Mouse (Mus musculus) heart, embryonic 13.5 days (tissue): ENCODE data around the gene Ccdc92. TPM values are rescaled to one million over a fixed set of nuclear protein-coding genes. Genes with fewer than 3 reads are reported as not detected.

Experiments used
- ATAC-seq: fragments of 200-750 bp; cut with Nextera tagmentation; 2 replicates; pipeline ENCODE4 v1.8.0; 2017; ENCODE audit warnings: moderate TSS enrichment; ENCODE audit not compliant: insufficient number of reproducible peaks, low FRiP score, low TSS enrichment; ENCODE audit errors: extremely low read depth
- H3K27ac ChIP-seq: fragments of 300-500 bp; sonication (generic); replicated peaks from 2 replicates; pipeline ENCODE4 v1.5.1; 2015; ENCODE audit warnings: moderate library complexity, mild to moderate bottlenecking, inconsistent platforms
- H3K27me3 ChIP-seq: fragments of 300-500 bp; sonication (generic); replicated peaks from 2 replicates; pipeline ENCODE4 v1.6.1; 2015; ENCODE audit warnings: mild to moderate bottlenecking, inconsistent platforms
- H3K36me3 ChIP-seq: fragments of 300-500 bp; sonication (generic); 2 replicates; pipeline ENCODE4 v1.6.1; 2015; ENCODE audit warnings: mild to moderate bottlenecking, inconsistent platforms
- H3K4me1 ChIP-seq: fragments of 300-500 bp; sonication (generic); 2 replicates; pipeline ENCODE4 v1.6.1; 2015; ENCODE audit warnings: inconsistent platforms
- H3K4me2 ChIP-seq: fragments of 300-500 bp; sonication (generic); 2 replicates; pipeline ENCODE4 v1.6.1; 2015; ENCODE audit warnings: inconsistent platforms, mild to moderate bottlenecking, moderate library complexity
- H3K4me3 ChIP-seq: fragments of 300-500 bp; sonication (generic); 2 replicates; pipeline ENCODE4 v1.5.1; 2015; ENCODE audit warnings: moderate library complexity, mild to moderate bottlenecking, inconsistent platforms
- H3K9ac ChIP-seq: fragments of 300-500 bp; sonication (generic); 2 replicates; pipeline ENCODE4 v1.6.1; 2015; ENCODE audit warnings: inconsistent platforms, mild to moderate bottlenecking, moderate library complexity
- H3K9me3 ChIP-seq: fragments of 300-500 bp; sonication (generic); 2 replicates; pipeline ENCODE4 v1.6.1; 2016; ENCODE audit warnings: inconsistent platforms
- WGBS: fragments of 180-500 bp; shearing (Covaris S2); methylation state at CpG from one replicate; pipeline ENCODE4 v1.1.7; 2015; ENCODE audit warnings: mixed read lengths; 5-methylcytosine and 5-hydroxymethylcytosine counted together
- polyA plus RNA-seq: library from polyadenylated mRNA; unstranded; fragments of >200 nt; fragmentation: Nextera tagmentation; extraction: Ambion mirVana; gene quantifications from 2 replicates; pipeline ENCODE4 v1.2.1, GENCODE M21; 2015

Gene Ccdc92
- 3.7 and 4.4 TPM in 2 replicates for polyA plus RNA-seq

GRCm38 (mm10) chr5:124862013-124862866 lies at the start of gene Ccdc92, which contains the start of gene Zfp664:
Gene Ccdc92 (minus strand): TSS chr5:124862424.
Gene Zfp664 (plus strand): TSS chr5:124862691.
- peak; percentile 95 for ATAC-seq
- peak within 1 kb of the TSS; percentile 96 for H3K4me2 ChIP-seq
- H3K9me3 ChIP-seq, result no peaks in the 10 kb centered on the region
- H3K27me3 ChIP-seq, result peaks cover 47% of the 10 kb centered on the region
- H3K27ac ChIP-seq, result peak within 1 kb of the TSS; percentile 88
- peaks cover 18% of the 10 kb centered on the region for H3K36me3 ChIP-seq
- H3K4me3 ChIP-seq, result peak within 1 kb of the TSS; percentile 74
- H3K4me1 ChIP-seq, result peaks cover 23% of the 10 kb centered on the region
- under 1% methylated on average over 74 of the region's 103 CpGs for WGBS
- peak within 1 kb of the TSS; percentile 88 for H3K9ac ChIP-seq

GRCm38 (mm10) chr5:124908860-124909259 lies 46.6 kb upstream of the Ccdc92 start:
- Histone ChIP-seq H3K4me2 (no peak overlapping the region), H3K9me3 (no peaks in the 10 kb centered on the region), H3K4me1 (peaks cover 10% of the 10 kb centered on the region; the same call in 1 of the 2 replicates), H3K9ac (no peak overlapping the region), H3K27me3 (peaks cover 8% of the 10 kb centered on the region; the same call in 1 of the 2 replicates), H3K27ac (no peak overlapping the region), H3K4me3 (no peak overlapping the region), H3K36me3 (no peaks in the 10 kb centered on the region)
- WGBS, result 15% methylated on average over 5 of the region's 5 CpGs
- ATAC-seq, result no peak

- no peaks in the 10 kb centered on the region for H3K27me3 ChIP-seq
- H3K9ac ChIP-seq, result no peak overlapping the region
- H3K36me3 ChIP-seq, result no peaks in the 10 kb centered on the region
- no peak overlapping the region for H3K27ac ChIP-seq
- WGBS, result 67% methylated on average over 13 of the region's 13 CpGs
- peaks cover 3% of the 10 kb centered on the region; the same call in 1 of the 2 replicates for H3K4me1 ChIP-seq
- no peak overlapping the region for H3K4me2 ChIP-seq
- H3K9me3 ChIP-seq, result no peaks in the 10 kb centered on the region
- ATAC-seq, result no peak
- H3K4me3 ChIP-seq, result no peak overlapping the region
Measured at GRCm38 (mm10) chr5:124906890-124907289, 44.7 kb upstream of the Ccdc92 start.

- Histone ChIP-seq H3K27me3 (no peaks in the 10 kb centered on the region), H3K4me1 (peaks cover 13% of the 10 kb centered on the region), H3K36me3 (no peaks in the 10 kb centered on the region), H3K9ac (no peak overlapping the region), H3K4me3 (no peak overlapping the region), H3K27ac (no peak overlapping the region), H3K4me2 (no peak overlapping the region), H3K9me3 (no peaks in the 10 kb centered on the region)
- WGBS, result 78% methylated on average over 4 of the region's 4 CpGs
- no peak for ATAC-seq
Measured at GRCm38 (mm10) chr5:124903852-124904251, 41.6 kb upstream of the Ccdc92 start.

GRCm38 (mm10) chr5:124902195-124902594 lies 40.0 kb upstream of the Ccdc92 start:
- no peak for ATAC-seq
- Histone ChIP-seq H3K9me3 (no peaks in the 10 kb centered on the region), H3K9ac (no peak overlapping the region), H3K36me3 (no peaks in the 10 kb centered on the region), H3K27ac (no peak overlapping the region), H3K4me3 (no peak overlapping the region), H3K4me1 (peaks cover 10% of the 10 kb centered on the region), H3K27me3 (no peaks in the 10 kb centered on the region), H3K4me2 (no peak overlapping the region)
- 85% methylated on average over 10 of the region's 10 CpGs for WGBS

GRCm38 (mm10) chr5:124901675-124902074 lies 39.5 kb upstream of the Ccdc92 start:
- no peak overlapping the region for H3K4me2 ChIP-seq
- H3K36me3 ChIP-seq, result no peaks in the 10 kb centered on the region
- no peak overlapping the region for H3K27ac ChIP-seq
- peaks cover 10% of the 10 kb centered on the region for H3K4me1 ChIP-seq
- no peak overlapping the region for H3K9ac ChIP-seq
- WGBS, result 84% methylated on average over 6 of the region's 6 CpGs
- no peaks in the 10 kb centered on the region for H3K27me3 ChIP-seq
- no peaks in the 10 kb centered on the region for H3K9me3 ChIP-seq
- no peak for ATAC-seq
- H3K4me3 ChIP-seq, result no peak overlapping the region

- WGBS, result 68% methylated on average over 19 of the region's 19 CpGs
- no peak overlapping the region for H3K9ac ChIP-seq
- no peaks in the 10 kb centered on the region for H3K36me3 ChIP-seq
- peaks cover 12% of the 10 kb centered on the region for H3K4me1 ChIP-seq
- ATAC-seq, result no peak
- no peaks in the 10 kb centered on the region for H3K27me3 ChIP-seq
- no peaks in the 10 kb centered on the region for H3K9me3 ChIP-seq
- H3K27ac ChIP-seq, result no peak overlapping the region
- H3K4me2 ChIP-seq, result no peak overlapping the region
- no peak overlapping the region for H3K4me3 ChIP-seq
Measured at GRCm38 (mm10) chr5:124900738-124901490, 38.7 kb upstream of the Ccdc92 start.

- no peaks in the 10 kb centered on the region for H3K36me3 ChIP-seq
- WGBS, result 22% methylated on average over 20 of the region's 20 CpGs
- 0 out of 2 replicates have a peak, but pooled peaks have one; percentile 38 for ATAC-seq
- peak overlapping the region; percentile 68 for H3K9ac ChIP-seq
- peak overlapping the region; percentile 69 for H3K4me2 ChIP-seq
- H3K4me1 ChIP-seq, result peaks cover 13% of the 10 kb centered on the region
- no peak overlapping the region for H3K27ac ChIP-seq
- H3K27me3 ChIP-seq, result no peaks in the 10 kb centered on the region
- H3K9me3 ChIP-seq, result no peaks in the 10 kb centered on the region
- H3K4me3 ChIP-seq, result peak overlapping the region; percentile 42
Measured at GRCm38 (mm10) chr5:124899945-124900631, 37.9 kb upstream of the Ccdc92 start.

- Histone ChIP-seq H3K27ac (no peak overlapping the region), H3K9me3 (no peaks in the 10 kb centered on the region), H3K4me1 (peaks cover 20% of the 10 kb centered on the region), H3K4me2 (no peak overlapping the region), H3K36me3 (no peaks in the 10 kb centered on the region), H3K27me3 (no peaks in the 10 kb centered on the region), H3K4me3 (no peak overlapping the region), H3K9ac (no peak overlapping the region)
- 29% methylated on average over 7 of the region's 8 CpGs for WGBS
- ATAC-seq, result no peak
Measured at GRCm38 (mm10) chr5:124896135-124896534, 33.9 kb upstream of the Ccdc92 start.

GRCm38 (mm10) chr5:124891921-124892370 lies 29.7 kb upstream of the Ccdc92 start:
- no peaks in the 10 kb centered on the region for H3K9me3 ChIP-seq
- 54% methylated on average over 3 of the region's 3 CpGs for WGBS
- no peak for ATAC-seq

GRCm38 (mm10) chr5:124888661-124889060 lies 26.4 kb upstream of the Ccdc92 start:
- Histone ChIP-seq H3K27ac (no peak overlapping the region), H3K4me2 (no peak overlapping the region), H3K27me3 (no peaks in the 10 kb centered on the region), H3K9ac (no peak overlapping the region), H3K9me3 (no peaks in the 10 kb centered on the region), H3K4me1 (peaks cover 10% of the 10 kb centered on the region), H3K4me3 (no peak overlapping the region), H3K36me3 (peaks cover 59% of the 10 kb centered on the region)
- ATAC-seq, result no peak
- 86% methylated on average over 8 of the region's 8 CpGs for WGBS

More at GRCm38 (mm10) chr5:124891921-124892370, 29.7 kb upstream of the Ccdc92 start:
- Histone ChIP-seq H3K4me1 (peaks cover 13% of the 10 kb centered on the region), H3K4me2 (no peak overlapping the region), H3K9ac (0 out of 2 replicates have a peak overlapping the region, but pooled peaks have one; percentile 7), H3K4me3 (no peak overlapping the region), H3K36me3 (peaks cover 26% of the 10 kb centered on the region), H3K27ac (no peak overlapping the region), H3K27me3 (no peaks in the 10 kb centered on the region)
